Mouse (Mus musculus) lung, postnatal 10 days (tissue): ENCODE results near the gene Lrba.

Experiments used
- DNase-seq: peaks from one replicate; pipeline ENCODE4 v3.0.0; 2021

The Lrba gene

DNA sequence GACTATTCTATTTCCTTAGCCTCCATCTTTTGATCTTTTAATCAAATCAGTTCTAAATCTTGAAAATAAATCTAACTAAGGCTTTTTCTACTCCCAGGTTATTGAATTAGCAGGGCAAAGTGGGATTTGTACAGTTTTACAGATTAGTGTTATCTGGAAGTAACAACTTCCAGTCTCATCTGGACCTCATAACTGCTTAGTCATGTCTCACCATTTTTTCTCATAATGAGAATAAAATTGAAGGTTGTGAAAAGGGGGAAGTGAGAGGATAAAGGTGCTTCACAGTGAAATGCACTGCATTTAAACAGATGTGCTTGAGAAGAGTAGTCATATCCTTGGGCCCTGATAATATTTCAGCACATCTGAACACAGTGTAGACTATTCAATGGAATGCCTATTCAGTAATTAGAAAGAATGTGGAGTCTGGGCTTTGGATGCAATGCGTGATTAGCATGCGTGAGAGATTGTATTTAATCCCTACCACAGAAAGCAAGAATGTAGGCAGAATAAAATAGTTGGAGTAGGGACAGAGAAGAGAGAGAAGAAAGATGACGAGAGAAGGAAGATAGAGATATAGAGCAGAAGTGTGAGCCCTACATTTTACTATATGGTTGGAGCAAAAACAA lies 298.5 kb downstream of the Lrba start:
- no peak for DNase-seq

DNA sequence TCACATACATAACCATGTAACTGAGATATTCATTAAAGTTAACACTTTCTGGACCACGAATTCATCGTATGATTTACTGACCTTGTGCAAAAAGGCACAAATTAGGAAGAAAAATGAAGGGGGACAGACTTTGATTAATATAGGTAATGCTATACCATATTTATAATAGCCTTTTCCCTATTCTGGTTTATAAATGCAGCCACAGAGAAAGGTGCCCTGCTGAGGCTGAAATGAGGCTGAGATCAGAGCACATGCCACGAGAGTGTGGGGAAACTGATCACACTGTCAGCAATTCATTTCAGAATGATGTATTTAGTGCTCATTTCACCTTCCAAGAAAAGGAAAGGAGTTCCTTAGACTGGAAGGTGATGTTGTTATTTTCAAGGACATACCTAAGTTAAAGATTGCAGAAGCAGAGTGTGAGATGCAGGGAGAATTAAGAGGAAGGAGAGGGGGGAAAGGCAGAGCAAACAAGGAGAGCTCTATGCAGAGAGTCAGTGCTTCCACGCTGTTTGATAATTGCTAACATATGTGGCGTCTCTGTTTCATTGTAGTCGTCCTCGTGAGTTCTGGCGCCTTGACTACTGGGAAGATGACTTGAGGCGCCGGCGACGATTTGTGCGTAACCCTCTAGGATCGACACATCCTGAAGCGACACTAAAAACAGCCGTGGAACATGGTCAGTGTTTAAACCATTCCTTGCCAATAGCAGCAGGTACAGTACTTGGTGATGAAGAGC lies 307.2 kb downstream of the Lrba start:
- DNase-seq: no peak

DNA sequence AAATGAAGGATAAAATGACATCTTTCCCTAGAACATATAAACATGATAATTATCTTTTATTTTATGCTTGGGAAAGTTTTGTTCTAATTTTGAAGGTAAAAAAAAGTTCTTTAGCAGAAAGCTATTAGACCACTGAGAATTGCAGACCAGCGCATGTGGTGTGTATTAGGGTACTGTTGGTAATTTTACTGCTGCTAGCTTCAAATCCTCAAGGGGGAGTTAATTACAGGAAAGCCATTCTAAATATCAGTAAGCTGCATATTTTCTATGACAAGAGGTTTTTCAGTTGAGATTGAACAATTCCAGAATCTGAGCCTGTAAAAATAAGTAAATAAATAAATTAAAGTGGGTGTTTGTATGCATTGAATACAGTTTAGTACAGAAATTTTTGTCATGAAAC lies 312.3 kb downstream of the Lrba start:
- no peak for DNase-seq

DNA sequence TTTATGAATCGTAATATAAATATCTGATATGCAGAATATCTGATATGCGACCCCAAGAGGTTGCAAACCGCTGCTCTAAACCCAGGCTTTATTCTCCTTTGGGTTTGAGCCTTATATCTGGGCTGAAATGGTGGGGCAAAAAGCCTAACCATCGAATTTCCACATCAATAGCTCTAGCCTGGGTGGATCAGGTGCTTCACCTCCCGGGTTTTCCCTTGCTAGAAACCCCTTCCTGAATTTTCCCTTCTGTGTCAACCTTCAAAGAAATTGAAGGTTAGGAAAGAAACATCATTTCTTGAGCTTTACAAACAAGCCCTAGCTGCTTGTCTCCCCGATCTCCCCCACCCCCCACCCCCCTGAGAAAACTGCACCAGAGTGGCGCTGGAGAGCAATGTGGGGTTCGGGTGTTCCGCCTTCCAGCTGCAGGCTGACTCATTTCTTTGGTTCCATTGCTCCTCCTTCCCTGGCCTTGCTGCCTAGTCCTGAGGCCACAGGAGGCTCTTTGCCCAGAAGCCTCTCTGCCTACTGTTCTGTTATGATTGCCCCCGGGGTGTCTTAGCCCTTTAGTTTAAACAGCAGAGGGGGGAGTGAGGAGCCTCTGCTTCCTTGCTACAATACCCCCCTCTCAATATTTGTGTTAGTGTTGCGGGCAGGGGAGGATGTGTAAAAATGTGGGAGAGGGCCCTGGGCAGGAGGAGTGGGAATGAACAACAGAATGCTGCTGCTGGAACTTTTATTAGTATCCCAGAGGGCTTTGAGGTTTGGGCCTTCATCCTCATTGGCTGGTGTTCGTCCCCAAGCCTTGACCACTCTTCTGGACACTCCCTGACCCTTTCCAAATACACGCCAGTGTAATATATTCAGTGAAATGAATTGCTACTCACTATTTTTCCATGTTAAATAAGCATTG lies 314.4 kb downstream of the Lrba start:
- DNase-seq: no peak

DNA sequence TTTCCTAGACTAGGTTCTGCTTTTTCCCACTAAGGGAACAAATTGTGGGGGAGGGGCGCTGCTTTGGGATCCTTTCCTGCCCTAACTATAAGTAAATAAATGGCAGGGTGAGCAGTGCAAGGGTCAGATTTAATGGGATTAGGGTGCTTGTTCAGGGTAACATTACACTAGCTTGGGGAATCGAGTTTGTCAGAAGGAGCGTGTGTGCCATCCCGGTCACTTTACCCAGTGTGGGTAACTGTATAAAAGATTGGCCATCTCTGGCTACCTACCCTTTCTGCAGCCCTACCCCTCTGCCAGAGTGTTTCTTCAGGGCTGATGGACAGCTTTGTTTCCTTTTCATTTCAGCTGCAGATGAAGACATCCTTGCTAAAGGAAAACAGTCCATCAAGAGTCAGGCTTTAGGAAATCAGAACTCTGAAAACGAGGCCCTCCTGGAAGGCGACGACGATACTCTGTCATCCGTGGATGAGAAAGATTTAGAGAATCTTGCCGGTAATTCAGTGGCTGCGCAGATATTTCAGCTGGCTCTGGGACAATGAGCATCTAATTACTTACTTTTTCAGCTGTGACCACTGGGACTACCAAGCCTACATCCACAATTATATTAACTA lies 315.2 kb downstream of the Lrba start:
- no peak for DNase-seq

DNA sequence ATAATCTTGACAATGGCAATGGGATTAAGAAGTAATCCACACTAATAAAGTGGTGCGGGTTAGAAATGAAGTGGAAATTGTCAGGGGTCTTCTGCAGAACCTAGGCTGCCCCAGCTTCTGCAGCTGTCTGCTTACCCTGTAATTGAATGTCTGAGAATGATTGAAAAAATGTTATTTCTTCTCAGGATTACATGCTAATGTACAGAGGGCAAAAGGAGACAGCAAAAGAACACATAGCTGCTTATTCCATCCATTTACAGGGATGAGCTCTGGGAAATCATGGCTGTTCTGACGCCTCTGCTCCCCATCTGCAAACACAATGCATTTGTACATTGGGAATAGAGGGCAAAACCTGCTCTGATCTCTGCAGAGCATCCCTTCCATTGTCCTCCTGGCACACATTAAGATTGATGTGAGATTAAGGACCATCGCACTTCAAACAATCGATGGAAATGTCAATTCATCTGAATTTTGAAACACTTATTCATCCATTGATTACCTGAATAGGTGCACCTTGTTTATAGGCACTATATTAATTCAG lies 316.7 kb downstream of the Lrba start:
- no peak for DNase-seq

DNA sequence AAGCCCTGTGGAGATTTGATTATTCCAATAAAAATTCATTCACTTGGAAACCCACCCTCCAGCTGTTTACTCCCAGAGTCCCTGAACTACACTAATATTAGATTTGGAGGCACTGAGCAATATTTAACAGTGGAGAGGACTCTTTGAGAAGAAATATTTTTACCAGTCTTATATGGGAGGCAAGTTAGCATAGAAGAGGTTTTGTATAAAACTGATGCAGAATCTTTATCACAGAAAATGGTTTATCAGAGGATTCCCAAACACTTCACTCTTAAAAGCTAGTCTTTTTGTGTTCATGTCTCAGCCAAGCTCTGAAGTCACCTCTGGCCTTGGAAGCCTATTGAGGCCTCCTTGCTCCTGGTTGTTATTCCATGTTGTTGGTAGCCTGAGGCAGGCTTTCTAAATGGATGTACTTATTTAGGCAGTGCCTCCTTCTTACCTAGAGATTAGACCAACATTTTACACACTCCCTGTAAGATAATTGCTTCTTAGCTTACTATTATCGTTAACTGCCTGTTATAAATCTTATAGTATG lies 317.4 kb downstream of the Lrba start:
- DNase-seq: no peak

DNA sequence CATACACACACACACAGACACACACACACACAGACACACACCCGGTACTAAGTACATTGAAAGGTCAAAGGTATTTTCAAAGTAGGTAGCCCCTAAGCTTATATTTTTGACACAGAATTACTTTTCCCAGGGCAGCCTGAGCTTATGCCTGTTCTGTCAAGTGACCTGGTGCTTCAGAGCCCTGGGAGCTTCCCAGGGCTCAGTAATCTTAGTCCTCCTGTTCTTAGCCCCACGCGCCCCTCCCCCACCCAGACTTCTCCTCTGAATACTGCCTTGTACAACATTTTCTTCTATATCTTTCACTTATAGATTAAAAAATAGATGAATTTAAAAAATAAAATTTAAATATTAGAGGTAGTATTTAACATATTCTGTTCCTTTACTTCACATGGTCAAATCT lies 320.3 kb downstream of the Lrba start:
- DNase-seq: no peak

DNA sequence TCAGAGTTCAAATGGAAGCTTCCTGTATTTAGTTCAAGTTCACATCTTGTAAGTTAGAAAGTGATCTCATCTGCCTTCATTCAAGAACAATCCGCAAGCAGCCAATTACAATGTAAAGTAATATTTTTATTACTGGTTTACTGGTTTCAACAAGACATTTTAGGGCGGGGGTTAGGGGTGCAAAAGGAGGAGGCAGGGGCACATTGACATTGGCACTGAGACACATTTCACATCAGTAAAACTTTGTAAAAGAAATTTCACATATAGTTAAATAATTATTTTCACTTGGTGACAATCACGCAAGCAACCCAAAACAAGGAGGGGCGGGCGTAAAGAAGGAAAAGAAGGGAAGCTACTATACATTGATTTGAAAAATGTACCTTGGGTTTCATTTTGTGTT lies 321.5 kb downstream of the Lrba start:
- DNase-seq: no peak

DNA sequence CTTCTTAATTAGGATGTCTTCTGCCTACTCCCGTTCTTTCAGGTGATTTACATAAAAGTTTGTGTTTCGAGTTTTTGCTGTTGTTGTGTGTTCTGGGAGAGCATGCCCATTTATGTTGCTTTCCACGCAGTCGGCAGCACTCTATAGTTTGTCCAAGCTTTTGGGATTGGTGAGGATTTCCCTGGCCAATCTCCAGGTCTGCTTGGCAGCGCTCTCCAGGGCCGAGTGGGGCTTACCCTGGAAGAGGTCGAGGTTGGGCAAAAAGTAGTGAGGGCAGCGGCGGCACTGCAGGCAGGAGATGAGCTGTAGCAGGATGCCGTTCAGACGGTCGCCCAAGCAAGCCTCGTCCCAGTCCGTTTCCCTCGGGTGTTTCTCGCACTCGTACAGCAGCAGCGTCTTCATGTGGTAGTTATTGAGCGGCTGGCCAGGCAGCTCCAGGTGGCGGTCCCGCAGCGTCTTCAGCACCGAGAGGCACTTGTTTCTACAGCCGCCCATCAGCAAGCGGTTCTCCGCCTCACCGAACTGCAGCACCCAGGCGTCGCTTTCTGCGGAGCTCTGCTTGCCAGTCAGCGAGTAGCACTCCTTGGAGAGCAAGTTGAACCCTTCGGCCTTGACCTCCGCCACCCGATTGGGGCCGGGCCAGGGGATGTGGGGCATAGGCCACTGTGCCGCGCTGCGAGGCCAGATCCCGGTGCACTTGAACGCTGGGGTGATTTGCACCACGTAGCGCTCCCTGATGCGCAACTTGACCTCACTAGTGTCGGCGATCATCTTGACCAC lies 322.2 kb downstream of the Lrba start:
- peak; percentile 35 for DNase-seq

DNA sequence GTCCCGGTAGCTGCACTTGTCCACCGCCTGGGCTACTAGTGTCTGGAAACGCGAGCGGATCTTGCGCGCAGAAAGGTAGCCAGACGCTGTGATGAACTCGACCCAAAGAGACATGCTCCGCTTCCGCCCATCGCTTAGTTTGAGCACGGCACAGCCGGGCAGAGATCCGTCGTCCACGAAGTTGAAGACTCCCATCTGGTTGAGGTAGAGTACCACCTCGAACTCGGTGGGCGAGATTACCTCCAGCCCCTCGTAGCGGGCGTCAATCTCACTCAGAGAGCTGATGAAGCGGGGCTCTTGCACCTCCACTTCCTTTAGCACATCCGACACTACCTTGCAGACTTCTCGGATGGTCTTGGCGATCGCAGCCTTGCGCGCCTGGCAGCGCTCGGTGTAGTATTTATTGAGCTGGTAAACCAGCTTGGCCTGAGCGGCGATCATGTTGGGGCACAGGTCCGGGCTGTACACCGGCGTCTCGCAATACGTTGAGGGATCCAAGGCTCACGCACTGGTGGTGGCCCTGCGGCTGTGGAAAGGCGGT lies 322.8 kb downstream of the Lrba start:
- DNase-seq: no peak

DNA sequence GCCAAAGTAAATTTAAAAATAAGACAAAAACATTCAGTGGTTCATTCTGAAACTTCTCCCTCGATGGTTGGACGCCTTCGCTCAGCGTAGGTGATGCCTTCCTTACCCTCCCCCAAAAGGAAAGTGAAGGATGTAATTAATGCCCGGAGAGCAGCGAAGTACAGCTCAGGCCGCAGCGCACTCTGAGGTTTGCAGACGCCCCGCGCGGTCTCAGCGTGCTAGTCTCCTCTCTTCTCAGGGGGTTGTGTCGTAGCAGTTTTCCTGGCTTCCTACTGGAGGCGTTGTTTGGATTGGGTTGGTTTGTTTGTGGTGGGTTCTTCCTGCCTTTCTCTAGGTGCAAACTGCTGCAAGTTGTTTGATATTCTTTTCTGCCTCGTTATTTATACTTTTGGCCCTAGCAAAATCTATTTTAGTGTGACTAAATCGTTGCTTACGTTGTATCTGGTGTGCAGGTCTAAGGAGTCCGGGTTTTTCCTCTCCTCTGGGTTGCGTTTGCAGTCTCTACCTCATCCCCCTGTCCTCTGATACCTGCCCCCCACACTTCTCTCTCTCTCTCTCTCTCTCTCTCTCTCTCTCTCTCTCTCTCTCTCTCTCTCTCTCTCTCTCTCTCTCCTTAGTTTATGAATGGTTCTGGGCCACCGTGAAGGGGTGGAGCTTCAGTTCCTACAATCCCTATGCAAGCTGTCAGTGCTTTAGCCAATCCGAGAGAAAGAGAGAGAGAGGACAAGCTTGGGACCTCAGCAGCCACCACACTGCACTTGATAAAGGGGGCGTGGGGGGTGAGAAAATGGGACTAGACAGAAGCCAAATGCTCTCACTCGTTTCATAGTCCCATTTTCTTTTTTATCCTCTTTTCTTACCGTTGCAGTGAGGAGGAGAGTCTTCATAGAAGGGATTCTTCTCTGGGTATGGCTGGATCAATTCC lies 323.9 kb downstream of the Lrba start, which contains the start of gene Mab21l2:
Mab21l2 (minus strand) TSS at position 539 of the 925 bp plus-strand sequence.
- no peak for DNase-seq

DNA sequence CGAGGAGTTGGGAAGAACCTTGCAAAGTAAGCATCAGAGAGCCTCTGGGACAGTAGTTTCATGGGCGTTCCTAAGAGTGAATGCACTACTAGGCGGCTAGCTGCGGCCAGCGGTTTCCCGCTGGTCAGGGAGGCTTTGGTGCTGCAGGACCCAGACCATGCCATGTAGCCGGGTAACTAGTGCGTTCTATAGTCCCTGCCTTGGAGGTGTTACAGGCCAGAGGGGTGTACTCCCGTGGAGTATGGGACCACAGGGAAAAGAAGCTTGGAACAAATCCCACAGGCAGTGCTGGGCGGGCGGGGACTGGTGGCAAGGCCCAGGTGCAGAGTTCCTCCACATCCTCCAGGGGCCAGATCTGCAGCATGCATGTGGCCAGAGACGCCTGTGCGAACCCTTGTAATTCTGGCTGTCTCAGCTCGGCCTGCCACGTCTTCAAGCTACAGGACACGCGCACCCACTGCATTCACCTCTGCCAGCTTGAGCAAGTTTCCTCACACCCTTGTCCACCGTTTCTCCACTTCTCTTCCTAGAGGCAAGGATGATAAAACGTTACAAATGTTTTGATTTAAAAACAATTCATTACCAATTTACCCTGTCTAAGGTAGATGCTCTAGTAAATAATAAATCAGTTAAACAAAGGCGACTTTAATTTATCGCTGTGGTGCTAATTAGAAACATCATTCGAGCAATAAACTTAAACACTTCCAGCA lies 326.0 kb downstream of the Lrba start:
- no peak for DNase-seq

DNA sequence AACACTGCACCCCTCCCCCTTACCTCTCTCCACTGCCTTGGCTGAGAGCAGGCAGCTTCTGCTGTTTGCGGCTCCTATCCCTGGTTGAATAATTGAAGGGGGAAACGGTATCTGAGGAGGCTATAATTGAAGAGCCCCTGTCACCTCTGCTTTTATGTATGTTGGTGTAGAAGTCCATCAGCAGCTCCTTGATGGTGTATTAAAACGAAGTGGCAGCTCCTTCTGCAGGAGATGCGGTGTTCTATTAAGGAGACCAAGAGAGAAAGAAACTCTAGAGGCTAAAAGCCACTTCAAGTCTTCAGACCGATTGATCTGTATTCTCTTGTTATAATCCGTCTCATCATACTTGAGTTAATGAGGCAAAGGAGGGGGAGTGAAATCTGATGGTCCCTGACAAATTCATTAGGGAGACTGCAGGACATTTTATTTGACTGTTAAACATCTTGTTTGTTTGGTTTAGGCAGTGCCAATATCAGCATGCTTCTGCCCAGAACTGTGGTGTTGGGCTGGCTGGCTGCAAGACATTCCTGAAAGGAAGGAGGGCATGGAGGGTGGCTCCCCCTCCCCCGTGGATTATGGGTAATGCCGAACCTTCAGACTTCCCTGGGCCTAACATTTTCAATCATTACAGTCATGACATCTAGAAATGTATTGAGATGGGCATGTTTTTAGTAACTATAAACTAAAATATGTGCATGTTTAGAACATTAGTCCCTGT lies 326.7 kb downstream of the Lrba start:
- no peak for DNase-seq

DNA sequence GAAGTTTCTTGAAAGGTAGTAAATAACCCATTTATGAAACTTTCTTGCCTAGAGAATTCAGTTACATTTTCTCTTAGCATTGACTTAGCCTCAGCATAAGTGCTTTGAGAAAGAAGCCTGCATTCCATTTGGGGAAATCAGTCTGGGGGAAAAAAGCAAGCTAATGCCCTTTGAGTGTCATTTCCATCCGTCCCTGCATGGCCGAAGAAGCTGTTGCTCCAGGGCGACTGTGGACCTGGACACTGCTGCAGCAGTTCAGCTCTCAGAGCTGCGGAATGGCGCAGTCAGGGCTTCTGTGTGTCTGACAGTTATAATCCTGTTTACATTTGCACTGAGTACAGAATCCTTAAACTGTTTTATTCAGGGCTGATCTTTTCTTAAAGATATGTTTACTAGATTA lies 327.7 kb downstream of the Lrba start:
- DNase-seq: no peak

DNA sequence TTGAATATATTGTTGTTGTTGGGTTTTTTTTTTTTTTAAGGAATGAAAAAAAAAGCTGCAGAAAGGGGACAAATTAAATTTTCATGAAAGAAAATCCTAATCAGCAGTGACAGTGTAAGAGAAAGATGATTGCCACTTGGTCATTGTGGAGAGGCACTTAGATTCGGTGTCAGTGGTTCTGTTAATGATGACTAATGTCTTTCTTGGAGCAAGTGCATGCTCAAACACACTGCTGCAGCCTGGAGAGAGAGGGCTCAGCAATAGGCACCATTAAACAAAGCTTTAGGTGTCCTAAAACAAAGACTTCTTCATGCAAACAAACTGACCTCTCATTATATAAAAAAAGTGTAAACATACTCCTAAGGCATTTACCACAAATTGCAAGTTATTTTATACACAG lies 334.5 kb downstream of the Lrba start:
- no peak for DNase-seq

DNA sequence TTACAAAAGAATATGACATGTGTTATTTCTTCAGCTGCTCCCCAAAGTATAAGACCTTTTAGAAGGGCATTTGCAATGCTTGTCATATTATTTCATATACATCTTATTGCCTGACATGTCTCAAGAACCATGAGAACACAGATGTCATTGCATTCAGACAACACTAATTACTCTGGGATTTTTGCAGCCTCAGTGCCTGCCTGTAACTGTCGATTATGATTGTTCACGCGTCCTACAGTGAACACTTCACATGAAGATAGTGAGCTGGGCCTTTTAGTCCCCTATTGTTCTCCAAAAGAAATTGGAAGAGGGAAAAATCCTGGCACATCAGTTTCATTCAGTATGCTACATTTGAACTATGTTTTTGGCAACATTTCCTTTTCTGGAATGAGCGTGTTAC lies 335.2 kb downstream of the Lrba start:
- no peak for DNase-seq

DNA sequence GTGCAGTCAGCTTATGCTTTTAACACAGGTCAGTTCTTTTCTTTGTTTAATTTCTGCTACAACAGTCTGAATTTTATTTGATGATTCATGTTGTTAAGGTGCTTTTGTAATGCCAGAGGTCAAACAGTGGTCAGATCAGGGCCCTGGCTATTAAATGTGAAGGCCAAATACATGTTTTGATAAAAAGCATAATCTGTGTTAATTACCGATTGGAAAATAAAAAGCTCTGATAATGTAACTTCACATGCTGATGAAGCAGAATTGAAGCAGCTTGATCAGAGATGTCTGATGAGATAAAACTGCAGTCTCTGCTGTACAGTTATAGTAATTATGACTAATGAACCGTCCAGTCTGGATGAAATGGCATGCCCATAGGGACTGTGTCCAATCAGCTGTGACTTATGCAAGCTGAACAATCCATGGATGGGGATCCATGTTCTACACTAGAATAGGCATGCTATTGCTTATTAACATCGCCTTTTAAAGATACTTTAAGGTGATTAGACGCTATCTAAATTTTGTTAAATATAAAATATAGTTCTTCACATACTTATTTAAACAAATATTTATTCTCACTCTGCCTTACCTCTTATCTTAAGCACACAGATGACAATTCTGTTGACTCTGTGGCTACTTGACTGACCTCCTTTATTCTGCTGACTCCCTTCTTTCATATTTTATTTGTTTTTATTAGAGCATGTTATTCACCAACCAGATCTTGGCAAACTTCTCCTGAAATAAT lies 336.0 kb downstream of the Lrba start:
- DNase-seq: no peak

DNA sequence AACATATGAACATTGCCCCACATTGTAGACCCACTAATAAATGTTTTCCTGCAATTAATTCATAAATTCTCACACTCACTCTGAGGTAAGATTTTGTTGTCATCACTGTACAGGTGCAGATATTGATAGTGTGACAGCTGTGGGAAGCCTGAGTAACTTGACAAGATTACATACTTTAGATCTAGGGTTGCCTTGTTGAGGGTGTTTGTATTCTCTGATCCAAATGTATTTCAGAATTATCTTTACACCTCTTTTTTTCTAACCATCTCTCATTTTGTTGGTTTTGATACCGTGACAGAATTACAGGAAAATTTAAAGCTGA lies 336.5 kb downstream of the Lrba start:
- DNase-seq: no peak
